Mouse (Mus musculus) v-Abl transformed pro-B cells (cell line): ENCODE data around the gene Tspan8.
"Not testable (repeated sequence)": the region's sequence is repeated elsewhere in the genome, so short reads cannot be mapped to it uniquely, and the experiment has no call there.

Experiments used
- in situ Hi-C, 2 experiments: fragments of 400-800 bp; cut with MboI; formaldehyde crosslinking; loops; one replicate each; pipeline ENCODE4 v1.15.1; 2025; ENCODE audit not compliant: unreplicated experiment in 2 of 2

The Tspan8 gene

DNA sequence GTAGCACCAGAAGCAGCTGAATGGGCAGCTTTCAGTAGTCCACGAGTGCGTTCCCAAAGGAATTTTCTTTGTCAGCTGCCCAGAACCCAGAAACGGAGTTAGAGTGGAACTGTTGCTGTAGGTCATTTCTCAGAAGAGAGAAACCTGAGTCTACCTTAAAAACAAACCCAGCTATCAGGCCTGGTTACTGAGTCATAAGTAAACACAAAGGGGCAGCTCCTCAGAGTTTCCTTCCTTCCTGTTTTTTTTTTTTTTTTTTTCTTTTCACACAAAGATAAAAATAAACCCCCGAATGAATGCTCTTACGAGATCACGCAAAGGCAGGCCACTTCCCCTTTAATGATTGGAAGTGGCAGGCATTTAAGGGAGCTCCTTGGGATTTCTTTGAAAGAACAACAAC lies at the start of gene Tspan8:
Tspan8 (plus strand) TSS at position 322 of the 400 bp plus-strand sequence.
- in situ Hi-C loops: no loop called here

DNA sequence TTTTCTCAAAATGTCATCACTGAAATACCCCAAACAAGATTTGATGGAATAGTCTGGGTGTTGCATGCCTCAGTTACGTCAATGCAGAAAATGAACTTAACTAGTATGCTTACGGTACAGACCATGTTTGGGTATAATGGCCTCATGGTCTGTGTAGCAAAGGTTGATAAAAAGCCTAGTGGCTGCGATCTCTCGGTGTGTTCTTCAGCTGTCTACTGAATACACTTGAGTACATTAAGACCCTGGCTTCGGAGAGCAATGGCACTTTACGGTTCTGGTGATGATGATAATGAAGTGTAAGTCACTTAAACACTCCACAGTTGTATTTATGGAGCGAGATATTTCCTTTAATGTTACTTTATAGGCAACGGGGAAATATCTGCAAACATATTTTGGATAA lies 46.6 kb upstream of the Tspan8 start:
- in situ Hi-C loops: no loop called here

- in situ Hi-C loops: no loop called here
These were observed 42.2 kb upstream of the Tspan8 start for GRCm38 (mm10) chr10:115774451-115774850.

DNA sequence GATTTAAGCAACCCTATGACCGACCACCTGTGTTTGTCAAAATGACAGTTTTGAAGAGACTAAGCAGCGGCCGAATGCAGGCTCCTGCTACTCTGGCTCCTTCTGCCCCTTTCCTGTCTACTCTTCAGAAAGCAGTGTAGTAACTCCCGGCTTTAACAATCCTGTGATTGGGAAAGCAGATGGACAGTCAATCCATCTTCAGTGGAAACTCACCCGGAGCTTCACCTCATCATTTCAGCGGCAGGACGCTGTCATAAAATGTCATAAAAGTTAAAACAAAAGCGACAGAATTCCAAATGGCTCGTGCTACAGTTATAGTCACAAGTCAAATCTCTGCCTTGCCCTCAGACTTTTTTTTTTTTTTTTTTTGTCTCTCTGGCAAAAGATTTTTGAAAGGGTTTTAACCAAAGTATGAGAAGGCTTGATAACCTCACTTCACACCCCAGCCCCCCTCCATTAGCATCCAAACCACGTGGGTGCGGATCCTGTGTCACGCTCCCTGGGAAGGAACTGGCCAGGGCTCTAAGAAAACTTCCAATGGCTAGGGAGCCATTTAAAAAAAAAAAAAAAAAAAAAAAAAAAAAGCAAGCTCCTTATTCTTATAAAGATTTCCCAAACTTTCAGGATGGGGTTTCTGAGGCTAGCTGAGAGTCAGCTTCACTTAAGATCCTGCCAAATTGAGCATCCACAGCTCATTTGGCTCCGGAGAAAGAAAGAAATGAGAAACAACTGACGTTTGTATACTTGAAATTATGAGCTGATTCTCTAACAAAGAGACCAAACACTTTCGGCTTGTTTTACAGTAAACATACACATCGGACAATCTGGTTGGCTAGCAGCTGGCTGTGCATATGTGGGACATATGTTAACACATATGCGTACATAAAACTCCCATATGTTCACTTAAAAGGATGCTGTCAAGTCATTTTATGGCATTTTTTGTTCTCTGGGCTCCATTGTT lies 40.4 kb upstream of the Tspan8 start:
- in situ Hi-C loops: no loop called here

- in situ Hi-C loops: no loop called here
These were observed 39.3 kb upstream of the Tspan8 start for GRCm38 (mm10) chr10:115777366-115777765.

DNA sequence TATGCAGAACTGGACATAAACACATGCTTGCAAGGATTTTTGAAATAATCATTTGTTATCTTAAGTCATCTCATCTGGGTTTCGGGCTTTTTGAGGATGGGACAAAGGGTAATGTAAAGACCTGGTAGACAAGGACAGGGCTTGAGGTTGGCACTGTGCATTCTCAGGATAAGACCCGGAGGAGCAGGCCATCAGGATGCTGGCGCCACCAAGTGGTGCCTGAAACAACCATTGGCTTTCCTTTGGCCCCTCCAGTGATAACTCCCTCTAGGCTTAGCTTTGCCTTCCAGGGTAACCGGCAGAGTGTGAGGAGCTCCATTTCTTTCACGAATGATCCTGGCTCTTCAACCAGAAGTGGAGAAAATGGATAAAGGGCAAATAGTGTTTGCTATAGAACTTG lies 38.0 kb upstream of the Tspan8 start:
- in situ Hi-C loops: no loop called here

- in situ Hi-C loops: no loop called here
These were observed 36.2 kb upstream of the Tspan8 start for GRCm38 (mm10) chr10:115780239-115781016.

DNA sequence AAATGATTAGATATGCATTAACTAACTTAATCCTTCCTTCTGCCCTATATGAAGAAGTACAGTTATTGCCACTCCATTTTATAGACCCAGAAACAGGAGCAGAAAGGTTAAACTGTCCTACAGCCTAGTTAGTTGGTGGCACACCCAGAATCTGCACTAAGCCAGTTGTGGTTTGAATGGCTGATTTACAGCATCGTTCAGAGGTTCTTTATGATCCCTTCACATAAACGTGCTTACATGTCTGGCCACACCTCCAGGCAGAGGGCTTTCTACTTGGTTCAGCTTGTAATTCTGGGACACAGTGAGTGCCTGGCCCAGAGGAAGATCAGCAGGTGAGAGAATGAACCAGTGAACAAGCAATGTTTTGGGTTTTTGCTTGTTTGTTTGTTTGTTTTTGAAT lies 33.4 kb upstream of the Tspan8 start:
- in situ Hi-C loops: no loop called here

GRCm38 (mm10) chr10:115790788-115791187 lies 25.8 kb upstream of the Tspan8 start:
- in situ Hi-C loops: no loop called here

DNA sequence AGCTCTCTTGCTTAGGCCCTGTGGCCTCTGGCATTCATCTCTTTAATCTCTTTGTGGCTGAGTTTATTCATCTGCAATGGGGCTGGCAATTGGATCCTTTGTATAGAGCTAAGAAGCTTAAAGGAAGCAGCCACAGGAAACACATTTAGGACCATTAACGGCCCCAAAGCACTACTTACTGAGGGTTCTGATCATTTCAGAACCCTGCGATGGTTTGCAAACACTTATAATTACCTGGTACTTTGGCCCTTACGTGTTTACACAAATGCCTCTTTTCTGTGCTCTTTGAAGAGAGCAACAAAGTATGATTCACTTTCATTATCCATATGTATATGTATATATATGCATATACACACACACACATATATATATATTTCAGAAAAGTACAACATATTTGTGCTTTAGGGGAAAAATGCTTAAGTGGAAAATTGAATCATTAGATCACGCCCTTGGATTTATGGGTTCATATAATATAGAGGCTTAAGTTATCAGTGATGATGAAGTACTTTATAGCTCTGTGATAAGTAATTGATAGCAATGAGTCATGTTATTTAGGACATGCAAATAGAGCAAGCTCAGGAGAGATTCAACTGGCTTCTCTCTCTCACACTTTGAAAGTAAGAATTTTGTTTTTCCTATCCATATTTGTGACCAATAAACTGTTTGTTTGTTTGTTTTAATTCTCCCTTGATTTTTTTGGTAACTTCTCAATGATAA lies 20.4 kb upstream of the Tspan8 start:
- in situ Hi-C loops: no loop called here

DNA sequence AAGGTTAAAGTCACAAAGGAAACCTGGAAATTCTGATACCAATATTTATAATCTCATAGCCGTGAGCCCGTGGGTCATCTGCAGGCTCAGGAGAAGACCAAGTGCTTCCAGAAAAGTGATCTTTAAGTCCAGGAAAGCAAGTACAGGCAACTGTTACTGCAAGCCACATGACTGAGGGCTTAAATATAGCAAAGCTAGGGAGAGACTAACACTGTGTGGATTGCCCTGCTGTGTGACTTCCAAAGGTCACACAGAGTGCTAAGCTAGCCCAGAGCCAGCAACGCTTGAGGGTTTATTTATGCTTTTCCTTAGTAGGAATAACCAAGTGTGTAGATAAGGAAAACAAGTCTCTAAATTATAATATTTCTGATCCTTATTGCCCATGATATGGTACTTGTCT lies 15.2 kb upstream of the Tspan8 start:
- in situ Hi-C loops: no loop called here

- in situ Hi-C loops: not testable (repeated sequence)
These were observed 13.6 kb upstream of the Tspan8 start for GRCm38 (mm10) chr10:115803013-115803412.

DNA sequence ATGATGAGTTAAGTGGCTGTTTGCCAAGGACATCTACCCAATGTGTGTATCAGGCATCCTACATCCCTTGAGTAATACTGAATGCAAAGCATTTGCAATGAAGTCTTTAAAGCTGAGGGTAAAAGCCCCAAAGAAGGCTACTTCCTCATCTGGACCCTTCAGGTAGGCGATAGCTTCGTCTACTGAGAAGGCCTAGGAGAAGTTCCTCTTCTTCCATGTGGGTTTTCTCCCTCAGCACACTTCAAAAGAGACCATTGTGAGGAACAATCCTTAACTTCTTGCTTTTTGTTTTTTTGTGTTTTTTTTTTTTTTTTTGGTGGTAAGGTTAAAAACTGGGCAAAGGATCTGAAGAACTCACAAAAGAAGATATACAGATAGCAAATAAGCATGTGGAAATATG lies 12.9 kb upstream of the Tspan8 start:
- in situ Hi-C loops: no loop called here

DNA sequence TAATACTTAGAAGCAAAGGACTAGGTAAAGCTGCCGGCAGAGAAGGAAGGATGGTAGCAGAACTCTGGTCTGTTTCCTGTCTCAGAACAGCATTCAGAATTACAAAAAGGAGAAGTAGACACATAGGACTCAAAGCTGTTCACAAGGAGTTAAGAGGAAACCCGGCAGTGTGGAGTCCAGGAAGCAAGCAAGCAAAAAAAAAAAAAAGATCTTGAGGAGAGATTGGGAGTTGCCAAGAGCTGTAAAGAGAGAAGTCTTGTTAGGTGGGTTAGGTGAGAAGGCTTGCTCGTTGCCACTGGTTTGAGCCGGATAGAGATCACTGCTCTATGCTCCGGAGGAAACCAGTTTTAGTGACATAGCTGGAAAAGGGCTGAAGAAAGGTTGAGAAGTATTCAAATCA lies 10.6 kb upstream of the Tspan8 start:
- in situ Hi-C loops: no loop called here

GRCm38 (mm10) chr10:115809169-115809568 lies 7.5 kb upstream of the Tspan8 start:
- in situ Hi-C loops: no loop called here

- in situ Hi-C loops: no loop called here
These were observed 5.1 kb upstream of the Tspan8 start for GRCm38 (mm10) chr10:115811519-115811918.

- in situ Hi-C loops: no loop called here
These were observed 1.8 kb upstream of the Tspan8 start for GRCm38 (mm10) chr10:115814878-115815277.

GRCm38 (mm10) chr10:115817056-115817724 lies 558 bp downstream of the Tspan8 start:
- in situ Hi-C loops: no loop called here

GRCm38 (mm10) chr10:115825289-115825688 lies 8.7 kb downstream of the Tspan8 start:
- in situ Hi-C loops: no loop called here

- in situ Hi-C loops: no loop called here
These were observed 12.2 kb downstream of the Tspan8 start for GRCm38 (mm10) chr10:115828872-115829271.
